21 mouse cellular contexts compared by ENCODE assay signal in the genomic region with DNA sequence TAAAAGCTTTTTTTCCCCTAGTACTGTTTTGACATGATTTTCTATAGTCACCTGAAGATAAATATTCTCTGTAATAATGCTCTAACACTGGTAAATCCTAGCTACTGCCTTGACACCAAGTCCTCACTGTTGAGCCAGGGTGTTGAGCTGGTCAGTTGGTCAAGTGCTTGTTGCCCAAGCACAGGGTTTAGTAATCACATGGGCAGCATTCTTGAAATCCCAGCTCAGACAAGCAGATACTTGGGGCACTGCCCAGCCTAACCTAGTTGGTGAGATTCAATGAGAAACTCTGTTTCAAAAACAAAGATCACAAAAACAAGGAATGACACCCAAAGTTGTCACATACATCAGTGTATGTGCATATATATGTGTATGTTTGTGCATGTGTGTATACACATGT.
DNase-seq lines count a peak whose midpoint lies in the region; ATAC-seq lines count a peak whose summit lies in the region.
"Had no signal": no experiment of that assay in that cellular context is flagged by ENCODE, and none has a peak within 500 bp of the region (broad histone marks: within the 10 kb centered on the region; RNA-seq: fewer than 3 reads in every experiment).

No protein-coding gene starts in this region.

- H3K27ac ChIP-seq in brown adipose tissue, adult 24 weeks (replicated peaks; ENCODE audit: low read depth, low read length) = peak overlapping the region; percentile 62
- no peak overlapping the region for H3K27ac ChIP-seq in midbrain, embryonic 13.5 days
- H3K27ac ChIP-seq: forebrain, embryonic 15.5 days; heart, adult 2 months; heart, embryonic 15.5 days; hindbrain, embryonic 10.5 days; hindbrain, postnatal 0 days; limb, embryonic 13.5 days; liver, embryonic 14.5 days; midbrain, embryonic 12.5 days had no signal

- no peak overlapping the region for H3K9ac ChIP-seq in midbrain, embryonic 13.5 days (replicated peaks)
- H3K9ac ChIP-seq: forebrain, embryonic 15.5 days; heart, embryonic 15.5 days; limb, embryonic 13.5 days; liver, embryonic 14.5 days; midbrain, embryonic 12.5 days had no signal

- DNase-seq in heart, postnatal 10 days = peak; percentile 33 to 40
- DNase-seq in heart, postnatal 4 days = no peak
- DNase-seq in NIH3T3 (ENCODE audit: low read depth) = peak; percentile 37
- peak; percentile 76 for DNase-seq in lung, postnatal 36 days
- DNase-seq in embryo, embryonic 10.5 days (ENCODE audit: low spot score) = no peak
- DNase-seq: B cell, adult 2 months; cerebellum, adult 9-11 months; gastrocnemius, postnatal 14 days; kidney, postnatal 14 days; thymus, postnatal 36 days had no signal

- H3K4me1 ChIP-seq in brown adipose tissue, adult 24 weeks (ENCODE audit: control insufficient read depth, insufficient read depth, insufficient read length, low read length) = peaks cover 8% of the 10 kb centered on the region; the same call in 1 of the 2 replicates
- no peaks in the 10 kb centered on the region for H3K4me1 ChIP-seq in midbrain, embryonic 13.5 days (replicated peaks)
- H3K4me1 ChIP-seq: heart, embryonic 15.5 days; hindbrain, embryonic 10.5 days; midbrain, embryonic 12.5 days had no signal

- intact Hi-C loops in heart, postnatal 10 days (cut with DNase I) = loop anchor here (2.0 to 10.0 kb wide), 5 partner anchors 139 to 1127 kb away; partner anchors contain the start of gene Pthlh

- H3K36me3 ChIP-seq in midbrain, embryonic 13.5 days = no peaks in the 10 kb centered on the region
- H3K36me3 ChIP-seq: forebrain, embryonic 15.5 days; heart, embryonic 15.5 days; hindbrain, embryonic 10.5 days; limb, embryonic 13.5 days; midbrain, embryonic 12.5 days had no signal

- ATAC-seq in midbrain, embryonic 13.5 days = no peak
- ATAC-seq: forebrain, embryonic 15.5 days; hindbrain, postnatal 0 days; intestine, postnatal 0 days had no signal

- H3K4me2 ChIP-seq in midbrain, embryonic 13.5 days (replicated peaks) = no peak overlapping the region
- H3K4me2 ChIP-seq: forebrain, embryonic 15.5 days; heart, embryonic 15.5 days; limb, embryonic 13.5 days; midbrain, embryonic 12.5 days had no signal

- no peak overlapping the region for H3K4me3 ChIP-seq in brown adipose tissue, adult 24 weeks (ENCODE audit: insufficient read depth, low read depth, low read length)
- no peak overlapping the region for H3K4me3 ChIP-seq in midbrain, embryonic 13.5 days (replicated peaks)
- H3K4me3 ChIP-seq: forebrain, embryonic 15.5 days; heart, adult 2 months; heart, embryonic 15.5 days; hindbrain, embryonic 10.5 days; limb, embryonic 13.5 days; midbrain, embryonic 12.5 days had no signal

- no peaks in the 10 kb centered on the region for H3K9me3 ChIP-seq in midbrain, embryonic 13.5 days
- H3K9me3 ChIP-seq: forebrain, embryonic 15.5 days; heart, embryonic 15.5 days; hindbrain, embryonic 10.5 days; limb, embryonic 13.5 days; midbrain, embryonic 12.5 days had no signal

- no peaks in the 10 kb centered on the region for H3K27me3 ChIP-seq in midbrain, embryonic 13.5 days
- H3K27me3 ChIP-seq: forebrain, embryonic 15.5 days; heart, embryonic 15.5 days; midbrain, embryonic 12.5 days had no signal

Comparison
In these comparisons a context has a peak if more than half of its experiments do, and no peak if none do; other contexts are left out.
1. DNase-seq: peak in heart, postnatal 10 days (2 of 2), NIH3T3 (single experiment) and lung, postnatal 36 days (single experiment); none in heart, postnatal 4 days (single experiment) and embryo, embryonic 10.5 days (single experiment).